Mouse (Mus musculus): ENCODE data around the gene 4930432M17Rik.

- TF ChIP-seq POLR2AphosphoS2 (IDR thresholded peaks at IDR 0.05; ENCODE audit: insufficient read length, low read depth) (no peak), POLR2A (IDR thresholded peaks at IDR 0.05; ENCODE audit: insufficient read length, low read depth) (no peak), USF1 (IDR thresholded peaks at IDR 0.05; ENCODE audit: low read depth) (no peak), E2F4 (IDR thresholded peaks at IDR 0.05; ENCODE audit: insufficient read depth) (no peak), CEBPB (IDR thresholded peaks at IDR 0.05; ENCODE audit: insufficient read depth, poor library complexity, severe bottlenecking) (no peak), MYOD1 (IDR thresholded peaks at IDR 0.05; ENCODE audit: control insufficient read depth in 1 of 3, insufficient read length in 2 of 3, low read depth in 2 of 3) (no peak), TCF12 (IDR thresholded peaks at IDR 0.05; ENCODE audit: insufficient read depth, poor library complexity, severe bottlenecking) (no peak), MAX (IDR thresholded peaks at IDR 0.05; ENCODE audit: low read depth) (no peak), MYOG (IDR thresholded peaks at IDR 0.05; ENCODE audit: control insufficient read depth in 1 of 3, insufficient read depth in 1 of 3, insufficient read length in 2 of 3, low read depth in 2 of 3) (no peak), REST (IDR thresholded peaks at IDR 0.05; ENCODE audit: insufficient read depth, insufficient read length) (no peak)
Observed at GRCm38 (mm10) chr3:121646364-121647048, 24.1 kb upstream of the 4930432M17Rik start.
